Mouse (Mus musculus) intestine, postnatal 0 days (tissue): ENCODE measurements around the gene Pcdh7. TPM values are rescaled to one million over a fixed set of nuclear protein-coding genes. Genes with fewer than 3 reads are reported as not detected.
A peak's percentile ranks its signal among the peaks of the same experiment; 100 is the strongest.

Experiments
- ATAC-seq: fragments of 200-750 bp; cut with Nextera tagmentation; 2 replicates; pipeline ENCODE4 v1.8.0; 2017; ENCODE audit warnings: mild to moderate bottlenecking, moderate TSS enrichment, moderate library complexity
- H3K27ac ChIP-seq: fragments of 300-500 bp; sonication (generic); 2 replicates; pipeline ENCODE4 v1.5.1; 2014; ENCODE audit warnings: mild to moderate bottlenecking, low read depth, low read length, moderate library complexity
- H3K27me3 ChIP-seq: fragments of 300-500 bp; sonication (generic); replicated peaks from 2 replicates; pipeline ENCODE4 v1.6.1; 2014; ENCODE audit warnings: low read length, mixed read lengths; ENCODE audit not compliant: control insufficient read depth, insufficient read depth
- H3K36me3 ChIP-seq: fragments of 300-500 bp; sonication (generic); 2 replicates; pipeline ENCODE4 v1.6.1; 2014; ENCODE audit warnings: mild to moderate bottlenecking, moderate library complexity; ENCODE audit not compliant: control insufficient read depth, insufficient read depth
- H3K4me1 ChIP-seq: fragments of 300-500 bp; sonication (generic); replicated peaks from 2 replicates; pipeline ENCODE4 v1.6.1; 2014; ENCODE audit warnings: antibody characterized with exemption, low read length, mixed read lengths; ENCODE audit not compliant: control insufficient read depth, insufficient read depth
- H3K4me2 ChIP-seq: fragments of 300-500 bp; sonication (generic); replicated peaks from 2 replicates; pipeline ENCODE4 v1.6.1; 2014; ENCODE audit warnings: low read depth, mild to moderate bottlenecking, moderate library complexity
- H3K4me3 ChIP-seq: fragments of 300-500 bp; sonication (generic); 2 replicates; pipeline ENCODE4 v1.5.1; 2014; ENCODE audit warnings: low read depth, low read length
- H3K9ac ChIP-seq: fragments of 300-500 bp; sonication (generic); 2 replicates; pipeline ENCODE4 v1.6.1; 2014; ENCODE audit warnings: mild to moderate bottlenecking, low read depth, low read length
- H3K9me3 ChIP-seq: fragments of 300-500 bp; sonication (generic); 2 replicates; pipeline ENCODE4 v1.6.1; 2016; ENCODE audit warnings: mixed run types; ENCODE audit not compliant: control insufficient read depth
- CTCF ChIP-seq: sonication (generic); IDR thresholded peaks from 2 replicates; pipeline ENCODE4 v1.5.1; 2016; ENCODE audit warnings: low read depth, mild to moderate bottlenecking, control low read depth, antibody characterized with exemption, moderate library complexity
- WGBS: fragments of 180-500 bp; shearing (Covaris S2); extraction: QIAGEN DNeasy Blood & Tissue Kit; methylation state at CpG from one replicate; pipeline ENCODE4 v1.1.7; 2014; 5-methylcytosine and 5-hydroxymethylcytosine counted together
- polyA plus RNA-seq: library from polyadenylated mRNA; unstranded; fragments of >200 nt; fragmentation: Nextera tagmentation; extraction: Ambion mirVana; gene quantifications from 2 replicates; pipeline ENCODE4 v1.2.1, GENCODE M21; 2015

Gene Pcdh7
- polyA plus RNA-seq, 1 experiment from 2014 or later: 3.8 TPM

DNA sequence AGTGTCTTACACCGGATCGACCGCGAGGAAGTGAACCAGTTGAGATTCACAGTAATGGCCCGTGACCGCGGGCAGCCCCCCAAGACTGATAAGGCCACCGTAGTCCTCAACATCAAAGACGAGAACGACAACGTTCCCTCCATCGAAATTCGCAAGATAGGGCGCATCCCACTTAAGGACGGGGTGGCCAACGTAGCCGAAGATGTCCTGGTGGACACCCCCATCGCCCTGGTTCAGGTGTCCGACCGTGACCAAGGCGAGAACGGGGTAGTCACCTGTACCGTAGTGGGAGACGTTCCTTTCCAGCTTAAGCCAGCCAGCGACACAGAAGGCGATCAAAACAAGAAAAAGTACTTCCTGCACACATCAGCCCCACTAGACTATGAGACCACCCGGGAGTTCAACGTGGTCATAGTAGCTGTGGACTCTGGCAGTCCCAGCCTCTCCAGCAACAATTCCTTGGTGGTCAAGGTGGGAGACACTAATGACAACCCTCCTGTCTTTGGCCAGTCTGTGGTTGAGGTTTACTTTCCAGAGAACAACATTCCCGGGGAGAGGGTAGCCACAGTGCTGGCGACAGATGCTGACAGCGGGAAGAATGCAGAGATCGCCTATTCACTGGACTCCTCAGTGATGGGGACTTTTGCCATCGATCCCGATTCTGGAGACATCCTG, 2.6 kb downstream of the Pcdh7 start:
- Histone ChIP-seq H3K9ac (no peak overlapping the region), H3K4me2 (peak overlapping the region; percentile 92), H3K9me3 (no peaks in the 10 kb centered on the region), H3K4me3 (peak overlapping the region; percentile 66), H3K36me3 (no peaks in the 10 kb centered on the region), H3K4me1 (peaks cover 4% of the 10 kb centered on the region; the same call in 1 of the 2 replicates), H3K27me3 (peaks cover 47% of the 10 kb centered on the region), H3K27ac (no peak overlapping the region)
- no peak for TF ChIP-seq CTCF
- 14% methylated on average over 34 of the region's 34 CpGs for WGBS
- ATAC-seq: no peak

DNA sequence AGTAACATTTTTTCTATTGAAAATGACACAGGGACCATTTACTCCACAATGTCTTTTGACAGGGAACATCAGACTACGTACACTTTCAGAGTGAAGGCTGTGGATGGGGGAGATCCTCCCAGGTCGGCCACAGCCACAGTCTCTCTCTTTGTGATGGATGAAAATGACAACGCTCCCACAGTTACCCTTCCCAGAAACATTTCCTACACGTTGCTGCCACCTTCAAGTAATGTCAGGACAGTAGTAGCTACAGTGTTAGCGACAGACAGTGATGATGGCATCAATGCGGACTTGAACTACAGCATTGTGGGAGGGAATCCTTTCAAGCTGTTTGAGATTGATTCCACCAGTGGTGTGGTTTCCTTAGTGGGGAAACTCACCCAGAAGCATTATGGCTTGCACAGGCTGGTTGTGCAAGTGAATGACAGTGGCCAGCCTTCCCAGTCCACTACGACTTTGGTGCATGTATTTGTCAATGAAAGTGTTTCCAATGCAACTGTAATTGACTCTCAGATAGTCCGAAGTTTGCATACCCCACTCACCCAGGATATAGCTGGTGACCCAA, 3.5 kb downstream of the Pcdh7 start:
- H3K27ac ChIP-seq: no peak overlapping the region
- 53% methylated on average over 8 of the region's 8 CpGs for WGBS
- 0 out of 2 replicates have a peak, but pooled peaks cover 2% of the 10 kb centered on the region for H3K4me1 ChIP-seq
- no peaks in the 10 kb centered on the region for H3K9me3 ChIP-seq
- H3K36me3 ChIP-seq: no peaks in the 10 kb centered on the region
- no peak for ATAC-seq
- peaks cover 45% of the 10 kb centered on the region for H3K27me3 ChIP-seq
- H3K9ac ChIP-seq: no peak overlapping the region
- H3K4me2 ChIP-seq: peak overlapping the region; percentile 92
- H3K4me3 ChIP-seq: peak overlapping the region; percentile 66; the same call in 1 of the 2 replicates
- no peak for TF ChIP-seq CTCF

DNA sequence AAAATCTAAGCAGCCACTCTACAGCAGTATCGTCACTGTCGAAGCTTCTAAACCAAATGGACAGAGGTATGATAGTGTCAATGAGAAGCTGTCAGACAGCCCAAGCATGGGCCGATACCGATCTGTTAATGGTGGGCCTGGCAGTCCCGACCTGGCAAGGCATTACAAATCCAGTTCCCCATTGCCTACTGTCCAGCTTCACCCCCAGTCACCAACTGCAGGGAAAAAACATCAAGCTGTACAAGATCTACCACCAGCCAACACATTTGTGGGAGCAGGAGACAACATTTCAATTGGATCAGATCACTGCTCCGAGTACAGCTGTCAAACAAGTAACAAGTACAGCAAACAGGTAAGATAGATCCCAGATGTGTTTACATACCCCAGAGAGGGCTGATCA, 4.2 kb downstream of the Pcdh7 start:
- ATAC-seq: no peak
- Histone ChIP-seq H3K4me2 (peak overlapping the region; percentile 92), H3K4me3 (peak overlapping the region; percentile 66; the same call in 1 of the 2 replicates), H3K9ac (no peak overlapping the region), H3K27me3 (peaks cover 38% of the 10 kb centered on the region), H3K27ac (no peak overlapping the region), H3K9me3 (no peaks in the 10 kb centered on the region), H3K36me3 (no peaks in the 10 kb centered on the region), H3K4me1 (0 out of 2 replicates have a peak, but pooled peaks cover 2% of the 10 kb centered on the region)
- TF ChIP-seq CTCF: no peak
- 32% methylated on average over 6 of the region's 6 CpGs for WGBS

DNA sequence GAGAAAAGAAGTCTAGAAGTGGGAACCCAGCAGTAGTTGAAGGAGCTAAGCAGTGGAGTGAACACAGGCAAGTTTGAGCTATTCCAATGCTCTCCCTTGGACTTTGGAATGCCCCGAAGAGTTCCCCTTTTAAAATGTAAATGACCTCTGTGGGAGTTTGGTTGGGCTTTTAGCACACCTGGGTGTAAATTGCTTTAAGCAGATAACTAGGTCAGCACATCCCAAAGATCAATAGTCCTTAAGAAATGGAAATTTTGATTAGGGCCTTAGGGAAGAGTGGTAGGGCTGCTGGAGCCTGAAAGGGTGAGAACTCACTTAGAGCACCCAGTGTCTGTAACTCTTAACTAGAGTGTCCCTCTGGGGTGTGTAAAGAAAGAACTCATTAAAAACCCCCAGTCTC, 15.7 kb downstream of the Pcdh7 start:
- H3K9ac ChIP-seq: no peak overlapping the region
- 33% methylated on average over 1 of the region's 1 CpGs for WGBS
- no peak overlapping the region for H3K4me3 ChIP-seq
- no peaks in the 10 kb centered on the region for H3K9me3 ChIP-seq
- H3K4me2 ChIP-seq: no peak overlapping the region
- H3K27ac ChIP-seq: no peak overlapping the region
- TF ChIP-seq CTCF: no peak
- no peak for ATAC-seq
- no peaks in the 10 kb centered on the region for H3K27me3 ChIP-seq
- no peaks in the 10 kb centered on the region for H3K36me3 ChIP-seq
- no peaks in the 10 kb centered on the region for H3K4me1 ChIP-seq

DNA sequence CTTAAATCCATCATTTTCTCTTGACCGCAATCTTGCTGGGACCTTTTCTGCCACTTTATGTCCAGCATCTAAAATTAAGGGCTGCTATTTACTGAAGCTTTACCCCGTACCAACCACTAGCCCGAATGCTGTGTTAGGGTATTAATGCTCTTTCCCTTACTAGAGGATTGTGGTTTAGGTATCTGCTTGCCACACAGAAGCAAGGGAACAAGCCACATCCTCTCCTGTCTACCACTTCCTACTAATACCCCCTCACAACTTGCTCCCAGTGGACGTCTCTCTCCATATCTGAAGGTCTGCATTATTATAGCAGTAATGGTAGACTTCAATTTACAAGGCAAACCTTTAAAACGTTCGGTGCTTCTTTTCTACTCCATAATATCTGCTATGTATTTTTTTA, 18.0 kb downstream of the Pcdh7 start:
- H3K4me1 ChIP-seq: no peaks in the 10 kb centered on the region
- no peaks in the 10 kb centered on the region for H3K27me3 ChIP-seq
- H3K9ac ChIP-seq: no peak overlapping the region
- 85% methylated on average over 6 of the region's 6 CpGs for WGBS
- H3K4me3 ChIP-seq: no peak overlapping the region
- no peak for TF ChIP-seq CTCF
- no peak overlapping the region for H3K27ac ChIP-seq
- no peaks in the 10 kb centered on the region for H3K9me3 ChIP-seq
- H3K4me2 ChIP-seq: no peak overlapping the region
- ATAC-seq: no peak
- H3K36me3 ChIP-seq: no peaks in the 10 kb centered on the region

DNA sequence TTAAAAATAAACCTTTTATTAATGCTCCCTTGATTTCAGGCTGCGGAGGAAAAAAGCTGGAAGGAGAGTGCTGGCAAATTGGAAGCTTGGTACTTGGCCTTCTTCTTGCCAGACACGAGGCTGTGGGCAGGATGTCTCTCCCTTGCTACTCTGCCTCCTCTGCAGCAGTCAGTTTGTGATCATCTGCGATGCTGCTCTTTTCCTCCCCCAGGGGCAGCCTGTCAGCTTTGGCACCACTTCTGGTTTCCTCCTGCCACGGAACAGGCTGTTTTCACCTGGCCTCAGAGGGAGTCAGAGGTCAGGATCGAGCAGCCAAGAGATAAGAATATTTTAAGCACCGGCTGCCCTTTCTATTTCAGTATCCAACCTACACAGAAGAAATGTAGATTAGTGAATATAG, 25.2 kb downstream of the Pcdh7 start:
- 22% methylated on average over 6 of the region's 6 CpGs for WGBS

More for the DNA sequence above, 25.2 kb downstream of the Pcdh7 start:
- Histone ChIP-seq H3K4me2 (no peak overlapping the region), H3K4me3 (no peak overlapping the region), H3K27me3 (no peaks in the 10 kb centered on the region), H3K4me1 (no peaks in the 10 kb centered on the region), H3K9ac (no peak overlapping the region), H3K9me3 (no peaks in the 10 kb centered on the region), H3K36me3 (no peaks in the 10 kb centered on the region), H3K27ac (no peak overlapping the region)
- no peak for ATAC-seq
- no peak for TF ChIP-seq CTCF
